Mouse (Mus musculus): ENCODE measurements at regions not wholly inside any gene's neighbourhood (a gene's known extent, or its start where the extent isn't known, plus 50 kb on each side); places are given as distances from the start of the nearest gene placed in this dataset.

DNA sequence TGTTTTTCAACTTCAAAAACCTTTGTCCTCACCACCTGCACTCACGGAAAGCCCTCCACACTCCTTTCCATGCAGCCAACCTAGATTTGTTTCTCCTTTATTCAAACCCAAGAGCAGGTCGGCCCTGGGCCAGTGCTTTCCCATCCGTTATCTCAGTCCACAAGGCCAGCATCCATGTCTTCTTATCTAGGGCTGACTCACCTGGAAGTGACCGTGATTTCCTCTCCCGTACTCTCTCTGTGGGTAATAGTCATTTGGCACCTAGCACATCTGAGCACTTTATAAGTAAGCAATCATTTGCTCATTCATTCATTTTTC is 106.2 kb downstream of the Rassf10 start:
- no peak for DNase-seq (ENCODE audit: low read depth, low spot score)

- no peak for DNase-seq (ENCODE audit: low read depth, low spot score)
These were observed 107.2 kb downstream of the Rassf10 start for GRCm38 (mm10) chr7:113060991-113061390.

- DNase-seq (ENCODE audit: low read depth, low spot score), result no peak
These were observed 112.8 kb downstream of the Rassf10 start for GRCm38 (mm10) chr7:113066536-113066935.

GRCm38 (mm10) chr7:113068296-113068695 is 114.5 kb downstream of the Rassf10 start:
- DNase-seq (ENCODE audit: low read depth, low spot score), result no peak

DNA sequence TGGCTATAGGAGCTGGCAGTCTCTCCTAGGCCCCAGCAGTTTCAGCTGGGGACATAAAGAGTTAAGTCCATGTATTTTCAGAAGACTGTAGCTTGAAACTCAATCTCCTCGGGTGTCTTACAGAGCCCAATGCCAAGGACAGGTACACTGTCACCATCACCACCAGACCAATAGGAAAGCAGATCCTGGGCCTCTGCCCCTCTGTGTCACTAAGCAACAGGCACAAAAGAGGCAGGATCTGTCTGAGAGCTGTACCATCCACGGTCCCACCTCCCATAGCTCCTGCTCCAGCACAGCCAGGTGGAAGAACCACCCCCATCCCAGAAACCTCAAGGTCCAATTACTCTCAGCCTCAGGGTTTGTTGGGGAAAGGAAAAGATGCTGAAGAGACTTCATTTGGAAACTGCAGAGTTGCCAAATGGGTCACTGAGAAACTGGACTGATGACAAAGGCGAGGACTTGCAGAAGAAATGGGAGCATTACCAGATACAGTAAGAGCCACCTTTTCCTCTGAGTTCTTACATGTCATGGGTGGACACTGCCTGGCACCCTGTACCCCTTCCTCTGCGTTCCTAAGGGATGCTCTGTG is 115.7 kb downstream of the Rassf10 start:
- DNase-seq (ENCODE audit: low read depth, low spot score), result no peak

GRCm38 (mm10) chr7:113071418-113071817 is 117.7 kb downstream of the Rassf10 start:
- no peak for DNase-seq (ENCODE audit: low read depth, low spot score)

DNA sequence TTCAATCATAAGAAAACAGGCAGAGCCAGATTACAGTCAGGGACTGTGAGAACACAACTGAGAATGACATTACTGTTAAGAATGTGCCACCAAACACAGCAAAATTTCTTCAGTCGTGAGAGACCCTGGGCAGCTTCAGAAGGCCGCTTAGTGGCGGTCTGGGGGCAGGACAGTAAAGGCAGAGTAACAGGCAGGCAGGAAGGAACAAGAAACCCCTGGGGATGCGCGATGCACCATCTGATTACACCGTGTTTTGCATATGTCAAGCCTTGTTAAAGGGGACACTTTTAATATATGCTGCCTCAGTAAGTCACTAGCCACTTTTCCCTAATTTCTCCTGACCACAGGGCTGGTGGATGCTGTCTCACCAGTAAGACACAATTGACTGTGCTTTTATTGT is 120.0 kb downstream of the Rassf10 start:
- DNase-seq (ENCODE audit: low read depth, low spot score), result no peak

DNA sequence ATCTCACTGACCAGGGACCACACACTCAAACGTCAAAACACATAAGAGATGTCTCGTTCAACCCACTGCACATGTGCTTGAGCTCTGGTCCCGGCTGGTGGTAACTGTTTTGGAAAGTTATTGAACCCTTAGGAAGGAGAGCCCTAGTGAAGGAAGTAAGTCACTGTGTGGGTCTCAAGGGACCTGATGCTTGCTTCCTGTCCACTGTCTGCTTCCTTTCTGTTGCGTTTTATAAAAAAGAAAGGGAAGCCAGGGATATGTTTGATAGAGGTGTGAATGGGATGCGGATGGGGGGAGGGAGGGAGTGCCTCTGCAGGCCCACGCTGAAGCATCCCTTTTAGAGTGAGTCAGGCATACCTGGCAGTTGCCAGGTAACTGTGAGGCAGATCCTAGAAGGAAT is 121.6 kb downstream of the Rassf10 start:
- DNase-seq (ENCODE audit: low read depth, low spot score), result no peak

GRCm38 (mm10) chr7:113076243-113076642 is 122.5 kb downstream of the Rassf10 start:
- DNase-seq (ENCODE audit: low read depth, low spot score), result no peak

DNA sequence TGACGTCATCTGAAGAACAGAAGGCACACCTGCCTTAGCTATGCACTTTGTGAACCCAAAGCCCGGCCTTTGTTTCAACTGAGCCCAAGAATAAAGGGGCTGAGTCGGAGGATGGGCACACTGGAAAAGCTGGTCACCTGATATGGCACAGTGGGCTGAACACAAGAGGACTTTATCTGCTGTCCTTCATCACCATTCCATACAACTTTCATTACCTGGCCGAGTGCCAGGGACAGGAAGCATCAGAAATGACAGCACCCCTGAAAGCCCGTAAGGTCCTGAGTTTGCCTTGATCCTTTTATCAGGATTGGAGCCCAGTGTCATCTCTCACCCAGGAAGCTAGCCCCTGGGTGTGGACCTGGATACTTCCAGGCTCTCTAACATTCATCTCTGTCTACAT is 126.1 kb upstream of the Arntl start:
- no peak for DNase-seq (ENCODE audit: low read depth, low spot score)

- no peak for DNase-seq (ENCODE audit: low read depth, low spot score)
These were observed 122.2 kb upstream of the Arntl start for GRCm38 (mm10) chr7:113084930-113085625.

GRCm38 (mm10) chr7:113086158-113086557 is 121.1 kb upstream of the Arntl start:
- DNase-seq (ENCODE audit: low read depth, low spot score), result no peak

DNA sequence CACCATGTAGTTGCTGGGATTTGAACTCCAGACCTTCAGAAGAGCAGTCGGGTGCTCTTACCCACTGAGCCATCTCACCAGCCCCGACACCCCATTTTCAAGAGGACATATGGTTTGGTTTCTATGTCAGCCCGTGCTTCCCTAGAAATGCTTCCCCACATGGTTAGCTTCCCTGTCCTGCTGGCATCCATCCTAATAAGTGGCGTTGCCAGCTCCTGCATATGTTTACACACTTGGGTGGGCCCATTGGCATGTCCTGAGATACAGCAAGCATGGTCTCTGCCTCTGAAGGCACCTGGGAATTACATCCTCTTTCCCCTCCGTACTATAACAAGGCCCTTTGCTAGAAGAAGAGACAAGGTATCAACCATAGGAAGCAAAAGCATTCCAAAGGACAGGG is 119.6 kb upstream of the Arntl start:
- no peak for DNase-seq (ENCODE audit: low read depth, low spot score)

GRCm38 (mm10) chr7:113089044-113089443 is 118.2 kb upstream of the Arntl start:
- DNase-seq (ENCODE audit: low read depth, low spot score), result no peak

DNA sequence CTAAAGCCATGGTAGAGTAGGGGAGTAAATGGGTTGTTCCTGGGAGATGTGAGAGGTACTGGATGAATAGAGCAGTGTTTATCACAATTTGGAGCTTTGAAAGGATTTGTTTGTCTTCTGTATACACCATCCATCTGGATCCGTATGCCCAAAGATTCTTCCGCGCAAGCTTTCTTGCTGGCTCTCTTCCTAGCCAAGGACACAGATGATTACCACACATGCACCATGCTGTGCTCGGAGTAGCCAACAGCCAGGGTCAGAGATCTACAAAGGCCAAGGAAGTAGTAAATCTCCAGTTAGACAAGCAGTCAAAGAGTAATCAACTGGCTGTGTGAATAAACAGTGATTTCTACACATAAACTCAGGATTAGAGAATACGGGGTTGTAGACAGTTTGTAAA is 113.3 kb upstream of the Arntl start:
- DNase-seq (ENCODE audit: low read depth, low spot score), result no peak

GRCm38 (mm10) chr7:113095092-113095491 is 112.2 kb upstream of the Arntl start:
- DNase-seq (ENCODE audit: low read depth, low spot score), result no peak

GRCm38 (mm10) chr7:113104265-113104664 is 103.0 kb upstream of the Arntl start:
- no peak for DNase-seq (ENCODE audit: low read depth, low spot score)

DNA sequence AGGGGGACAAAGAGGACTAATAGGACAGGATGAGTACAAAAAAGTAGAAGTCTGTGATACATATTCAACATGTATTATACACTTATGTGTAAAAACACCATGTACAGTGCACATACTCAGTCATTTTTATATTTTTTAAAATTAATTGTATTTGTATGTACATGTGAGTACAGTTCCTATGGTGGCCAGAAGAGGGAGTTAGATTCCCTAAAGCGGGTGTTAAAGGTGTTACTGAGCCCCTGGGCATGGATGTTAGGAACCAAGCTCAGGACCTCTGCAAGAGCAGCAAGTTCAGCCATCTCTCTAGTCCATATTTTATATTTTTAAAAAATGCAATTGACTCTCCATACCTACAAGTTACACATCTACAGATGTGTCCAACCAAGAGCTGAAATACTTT is 101.9 kb upstream of the Arntl start:
- no peak for DNase-seq (ENCODE audit: low read depth, low spot score)

GRCm38 (mm10) chr7:113106731-113107130 is 100.5 kb upstream of the Arntl start:
- DNase-seq (ENCODE audit: low read depth, low spot score), result no peak

GRCm38 (mm10) chr7:113107965-113108364 is 99.3 kb upstream of the Arntl start:
- DNase-seq (ENCODE audit: low read depth, low spot score), result no peak

GRCm38 (mm10) chr7:113108442-113109000 is 98.7 kb upstream of the Arntl start:
- no peak for DNase-seq (ENCODE audit: low read depth, low spot score)

DNA sequence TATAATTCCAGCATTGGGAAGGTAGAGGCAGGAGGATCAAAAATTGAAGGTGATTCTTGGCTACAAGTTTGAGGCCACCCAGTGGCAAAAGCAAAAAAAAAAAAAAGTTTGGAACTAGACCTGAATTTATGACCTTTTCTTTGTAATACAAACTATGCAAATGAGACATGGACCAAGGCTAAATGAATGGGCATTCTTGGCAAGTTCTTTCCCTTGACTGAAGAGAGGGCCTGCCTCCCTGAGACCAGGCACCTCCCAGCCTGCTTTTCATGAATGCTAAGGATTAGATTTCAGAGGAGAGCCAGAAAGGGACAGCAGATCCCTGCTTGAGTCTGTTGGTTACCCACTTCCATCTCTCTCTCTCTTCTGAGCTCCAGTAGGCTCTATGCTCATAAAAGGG is 97.8 kb upstream of the Arntl start:
- no peak for DNase-seq (ENCODE audit: low read depth, low spot score)

- no peak for DNase-seq (ENCODE audit: low read depth, low spot score)
These were observed 96.3 kb upstream of the Arntl start for GRCm38 (mm10) chr7:113110867-113111508.
